Mouse (Mus musculus): ENCODE measurements at regions not wholly inside any gene's neighbourhood (a gene's known extent, or its start where the extent isn't known, plus 50 kb on each side); places are given as distances from the start of the nearest gene placed in this dataset.

GRCm38 (mm10) chr6:43021967-43022366 is 73.1 kb downstream of the Olfr444 start:
- peak in 1 of 2 experiments; percentile 11 for DNase-seq
